Mouse (Mus musculus) kidney, postnatal 4 days (tissue): ENCODE measurements around the gene Map4.
A peak's percentile ranks its signal among the peaks of the same experiment; 100 is the strongest.
"Not testable (repeated sequence)": the region's sequence is repeated elsewhere in the genome, so short reads cannot be mapped to it uniquely, and the experiment has no call there.

Experiments used
- DNase-seq, 2 experiments: peaks; one replicate each; pipeline ENCODE4 v3.0.0; 2021; ENCODE audit warnings: mixed read lengths in 2 of 2

Gene Map4

DNA sequence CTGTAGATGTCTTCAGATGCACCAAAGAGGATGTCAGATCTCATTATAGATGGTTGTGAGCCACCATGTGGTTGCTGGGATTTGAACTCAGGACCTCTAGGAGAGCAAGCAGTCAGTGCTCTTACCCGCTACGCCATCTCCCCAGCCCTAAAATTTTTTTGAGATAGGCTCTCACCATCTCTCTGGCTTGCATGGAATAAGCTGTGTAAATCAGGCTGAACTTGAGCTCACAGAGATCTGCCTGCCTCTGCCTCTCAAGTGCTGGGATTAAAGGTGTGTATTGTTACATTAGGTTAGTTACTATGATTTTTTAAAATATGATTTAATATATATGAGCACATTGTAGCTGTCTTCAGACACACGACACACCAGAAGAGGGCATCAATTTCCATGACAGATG, 2.1 kb upstream of the Map4 start:
- DNase-seq = no peak

DNA sequence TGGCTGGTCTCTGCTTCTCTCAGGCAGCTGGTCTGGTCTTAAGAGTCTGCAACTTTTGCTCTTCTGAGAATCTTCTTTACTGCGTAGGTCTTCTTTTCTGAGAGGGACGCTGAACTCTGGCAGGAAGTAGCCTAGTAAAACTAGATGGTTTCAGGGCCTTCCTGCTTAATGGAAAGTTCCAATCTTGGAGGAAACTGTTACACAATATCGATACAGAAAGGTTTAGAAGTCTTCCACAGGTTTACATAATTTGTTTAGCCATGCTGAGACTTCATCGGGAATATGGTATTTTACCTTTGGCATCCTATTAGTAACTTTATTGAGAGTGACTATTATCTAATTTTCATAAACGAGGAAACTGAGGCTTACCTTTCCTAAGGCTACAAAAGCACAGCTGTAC, 1.2 kb upstream of the Map4 start:
- no peak for DNase-seq

DNA sequence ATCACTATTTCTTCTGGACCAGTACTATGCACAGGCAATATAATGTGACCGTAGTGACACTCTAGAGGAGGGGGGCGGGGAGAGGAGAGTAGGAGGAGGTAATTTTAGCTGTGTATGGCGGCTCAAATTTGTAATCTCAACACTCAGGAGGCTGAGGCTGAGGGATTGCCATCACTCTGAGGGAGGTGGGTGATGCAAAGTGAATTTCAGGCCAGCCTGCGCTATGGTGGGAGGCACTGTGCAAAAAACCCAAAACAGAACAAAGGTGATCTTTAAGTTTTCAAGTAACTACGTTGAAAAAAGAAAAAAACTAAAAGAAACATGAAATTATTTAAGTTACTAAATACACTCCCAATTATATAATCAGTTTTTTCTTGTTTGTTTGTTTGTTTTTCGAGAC, 508 bp upstream of the Map4 start:
- no peak for DNase-seq

DNA sequence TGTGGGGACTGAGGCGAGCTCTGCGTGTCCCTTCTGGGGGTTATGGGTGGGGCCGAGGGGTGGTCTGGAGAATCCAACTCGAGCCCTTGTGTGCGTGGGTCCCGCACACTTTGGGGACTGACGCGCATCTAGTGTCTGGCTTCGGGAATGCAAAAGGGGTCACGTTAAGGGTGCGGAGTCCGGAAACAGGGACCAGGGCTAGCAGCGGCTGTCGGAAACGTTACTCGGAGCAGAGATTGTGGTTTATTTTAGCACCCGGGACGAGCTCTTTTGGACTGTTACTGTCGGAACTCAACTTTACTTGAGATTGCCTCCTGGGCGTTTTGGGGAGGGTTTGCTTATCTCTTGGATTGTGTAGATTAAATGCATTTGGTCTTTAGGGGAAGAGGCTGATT, 1.1 kb downstream of the Map4 start:
- peak; percentile 49 to 67 for DNase-seq

DNA sequence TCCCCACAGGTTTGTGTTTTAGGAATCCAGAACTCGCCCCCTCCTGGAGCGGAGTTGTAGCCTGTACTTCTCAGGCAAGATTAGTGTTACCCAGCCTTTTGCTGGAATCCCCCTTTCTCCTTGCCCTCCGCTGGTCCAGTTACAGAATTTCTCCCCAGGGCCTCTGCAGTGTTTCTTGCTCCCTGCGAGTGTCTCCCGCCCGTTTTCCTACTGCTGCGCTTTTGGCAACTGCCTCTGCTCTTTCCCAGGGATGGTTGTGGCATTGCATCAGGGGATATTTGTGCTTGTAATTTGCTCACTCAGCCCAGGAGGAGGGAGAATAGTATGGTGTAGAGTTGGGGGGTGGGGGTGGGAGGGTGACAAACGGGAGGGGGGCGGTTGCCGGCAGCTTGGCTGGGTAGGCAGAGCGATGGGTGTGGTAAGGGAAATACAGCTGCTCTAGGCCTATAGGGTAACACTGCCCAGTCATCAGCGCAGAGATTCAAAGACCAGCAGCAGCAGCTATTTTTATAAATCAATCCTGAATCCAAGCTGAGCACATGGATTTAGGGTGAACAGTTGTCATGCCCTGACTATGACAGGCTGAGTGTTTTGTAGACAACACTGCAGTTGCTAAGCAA, 1.6 kb downstream of the Map4 start:
- peak; percentile 52 to 62 for DNase-seq

DNA sequence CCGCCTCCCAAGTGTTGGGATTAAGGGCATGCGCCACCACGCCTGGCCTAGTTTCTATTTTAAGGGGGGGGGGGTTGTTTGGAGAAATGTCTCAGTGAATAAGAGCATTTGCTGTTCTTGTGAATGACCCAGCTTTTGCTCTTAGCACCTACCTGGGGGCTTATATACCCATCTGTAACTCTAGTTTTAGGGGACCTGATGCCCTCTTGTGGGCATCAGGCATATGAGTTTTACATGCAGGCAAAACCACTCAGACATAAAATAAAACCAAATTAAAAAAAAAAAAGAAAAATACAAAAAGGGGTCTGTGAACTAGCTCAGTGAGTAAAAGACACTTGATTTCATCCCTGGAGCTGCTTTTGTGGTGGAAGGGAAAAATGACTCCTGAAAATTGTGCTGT, 8.1 kb downstream of the Map4 start:
- DNase-seq = no peak

DNA sequence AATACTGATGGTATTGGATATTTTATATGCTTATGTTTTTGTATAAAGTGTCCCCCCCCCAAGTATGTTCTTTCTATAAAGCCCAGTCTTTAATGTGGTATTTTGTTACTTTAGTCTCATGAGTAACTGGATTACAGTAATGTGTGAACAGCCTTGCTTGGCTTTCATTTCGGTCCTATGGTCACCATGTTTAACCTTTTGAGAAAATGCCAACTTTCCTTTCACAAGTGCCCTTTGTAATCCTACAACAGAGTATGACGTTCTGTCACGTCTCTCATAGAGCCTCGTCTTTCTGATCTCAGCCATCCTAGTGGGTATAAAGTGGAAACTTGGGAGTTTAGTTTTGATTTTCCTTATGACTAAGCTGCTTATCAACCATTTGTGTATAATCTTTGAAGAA, 11.5 kb downstream of the Map4 start:
- no peak for DNase-seq

DNA sequence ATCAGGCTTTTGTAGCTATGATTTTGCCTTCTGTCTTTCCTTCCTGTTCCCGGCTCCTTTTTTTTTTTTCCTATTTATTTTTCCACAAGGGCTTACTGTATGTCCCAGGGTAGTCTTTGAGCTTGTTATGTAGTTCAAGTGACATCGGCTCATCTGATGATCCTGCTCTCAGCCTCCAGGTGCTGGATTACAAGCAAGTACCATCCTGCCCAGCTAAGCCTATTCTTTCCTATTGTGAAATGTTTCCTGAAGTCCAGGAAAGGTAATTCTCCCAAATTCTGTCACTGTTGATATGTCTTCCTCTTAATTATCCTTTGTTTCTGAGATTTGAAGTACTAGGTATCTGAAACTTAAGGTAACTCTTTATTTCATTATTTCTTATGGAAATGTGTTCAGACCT, 13.5 kb downstream of the Map4 start:
- DNase-seq = no peak

DNA sequence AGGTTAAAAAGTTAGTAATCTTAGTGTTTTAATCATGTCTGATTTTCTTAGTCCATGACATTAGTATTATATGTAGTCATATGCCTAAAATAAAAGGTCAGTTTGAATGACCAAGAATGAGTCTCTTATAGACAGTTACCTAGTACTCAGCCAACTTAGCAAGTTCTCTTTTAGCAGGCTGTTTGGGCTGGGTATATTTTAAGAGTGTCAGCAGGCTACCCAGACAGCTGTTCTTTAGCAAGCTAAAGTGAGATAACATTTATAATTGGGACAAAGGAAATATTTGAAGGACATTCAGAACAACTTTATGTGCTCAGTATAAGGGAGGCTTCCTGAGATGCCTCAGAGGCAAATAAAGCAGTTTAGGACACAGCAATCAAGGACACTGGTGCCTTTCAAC, 17.3 kb downstream of the Map4 start:
- no peak for DNase-seq

DNA sequence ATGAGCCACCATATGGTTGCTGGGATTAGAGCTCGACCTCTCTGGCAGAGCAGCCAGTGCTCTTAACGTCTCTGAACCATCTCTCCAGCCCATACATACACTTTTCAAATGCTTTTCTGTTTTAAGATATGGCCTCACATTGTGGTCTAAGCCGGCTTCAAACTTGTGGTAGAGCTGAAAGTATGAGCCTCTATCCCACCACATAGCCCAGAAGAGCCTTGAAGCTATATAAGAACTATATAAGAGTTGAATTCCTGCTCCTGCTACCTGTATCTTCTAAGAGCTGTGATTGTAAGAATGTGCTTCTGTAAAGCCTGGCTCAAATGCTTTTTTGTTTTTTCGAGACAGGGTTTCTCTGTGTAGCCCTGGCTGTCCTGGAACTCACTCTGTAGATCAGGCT, 18.5 kb downstream of the Map4 start:
- DNase-seq = no peak

DNA sequence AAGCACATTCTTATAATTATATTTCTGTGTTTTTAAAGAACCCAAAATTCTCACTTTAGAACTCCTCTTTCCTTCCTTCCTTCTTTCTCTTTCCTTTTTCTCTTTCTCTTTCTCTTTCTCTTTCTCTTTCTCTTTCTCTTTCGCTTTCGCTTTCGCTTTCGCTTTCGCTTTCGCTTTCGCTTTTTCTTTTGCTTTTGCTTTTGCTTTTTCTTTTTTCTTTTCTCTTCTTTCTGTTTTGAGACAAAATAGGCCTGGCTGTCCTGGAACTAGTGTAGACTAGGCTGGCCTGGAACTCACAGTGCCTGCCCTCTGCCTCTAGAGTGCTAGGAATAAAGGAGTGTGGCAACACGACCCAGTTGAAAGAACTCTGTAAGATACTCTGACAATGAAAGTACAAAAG, 22.3 kb downstream of the Map4 start:
- no peak for DNase-seq

DNA sequence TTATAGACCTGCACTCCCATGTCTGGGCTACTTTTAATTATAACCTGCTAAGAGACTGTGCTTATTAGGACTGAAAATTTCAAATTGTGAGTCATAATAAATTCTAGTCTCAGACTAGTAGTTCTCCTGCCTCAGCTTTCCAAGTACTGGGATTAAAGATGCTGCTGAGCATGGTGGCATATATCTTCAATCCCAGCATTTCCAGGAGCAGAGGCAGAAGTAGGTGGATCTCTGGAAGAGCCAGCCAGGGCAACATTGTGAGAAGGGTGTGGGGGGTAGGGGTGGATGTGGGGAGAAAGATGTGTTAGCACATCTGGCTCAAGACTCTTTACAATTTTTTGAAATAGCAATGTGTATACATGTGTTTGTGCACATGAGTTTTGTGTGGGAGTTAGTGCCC, 23.4 kb downstream of the Map4 start:
- no peak for DNase-seq

DNA sequence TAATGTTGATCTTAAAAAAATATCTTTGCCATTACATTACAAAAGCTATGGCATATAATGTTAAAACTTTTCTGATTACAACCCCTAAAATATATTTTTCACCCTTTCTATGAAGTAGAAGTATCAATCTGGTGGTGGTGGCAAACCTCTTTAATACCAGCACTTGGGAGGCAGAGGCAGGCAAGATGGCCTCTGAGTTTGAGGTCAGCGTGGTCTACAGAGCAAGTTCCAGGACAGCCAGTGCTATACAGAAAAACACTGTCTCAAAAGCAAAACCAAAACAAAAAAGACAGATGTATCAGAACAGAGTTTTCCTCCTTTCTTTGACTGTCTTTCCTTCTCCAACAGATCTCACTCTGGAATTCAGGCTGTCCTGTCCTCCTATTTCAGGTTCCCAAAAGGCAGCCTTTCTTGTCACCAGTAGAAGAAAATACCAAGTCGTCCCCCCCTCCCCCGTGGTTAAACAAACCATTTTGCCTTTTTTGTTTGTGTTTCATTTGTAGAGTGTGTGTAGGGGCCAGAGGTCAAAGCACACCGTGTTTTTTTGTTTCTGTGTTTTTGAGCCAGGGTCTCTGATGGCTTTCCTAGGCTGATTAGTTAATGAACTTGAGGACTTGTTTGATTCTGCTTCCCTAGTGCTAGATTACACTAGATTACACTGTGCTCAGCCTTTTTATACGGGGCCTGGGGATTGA, 28.3 kb downstream of the Map4 start:
- no peak for DNase-seq

DNA sequence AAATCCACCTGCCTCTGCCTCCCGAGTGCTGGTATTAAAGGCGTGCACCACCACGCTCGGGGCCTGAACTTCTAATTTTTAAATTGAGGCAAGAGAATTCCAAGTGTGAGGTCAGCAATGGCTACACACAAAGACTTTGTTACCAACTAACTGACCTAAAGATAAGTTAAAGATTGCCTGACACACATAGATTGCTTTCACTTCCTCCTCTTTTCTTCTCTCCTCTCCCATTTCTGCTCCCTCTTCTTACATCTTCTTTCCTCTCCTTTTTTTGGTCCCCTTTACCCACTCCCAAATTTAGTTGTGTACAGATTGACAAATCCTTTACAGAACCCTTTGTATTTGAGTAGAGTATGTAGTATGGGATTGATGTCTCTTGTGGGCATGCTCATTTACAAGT, 29.3 kb downstream of the Map4 start:
- DNase-seq = no peak

DNA sequence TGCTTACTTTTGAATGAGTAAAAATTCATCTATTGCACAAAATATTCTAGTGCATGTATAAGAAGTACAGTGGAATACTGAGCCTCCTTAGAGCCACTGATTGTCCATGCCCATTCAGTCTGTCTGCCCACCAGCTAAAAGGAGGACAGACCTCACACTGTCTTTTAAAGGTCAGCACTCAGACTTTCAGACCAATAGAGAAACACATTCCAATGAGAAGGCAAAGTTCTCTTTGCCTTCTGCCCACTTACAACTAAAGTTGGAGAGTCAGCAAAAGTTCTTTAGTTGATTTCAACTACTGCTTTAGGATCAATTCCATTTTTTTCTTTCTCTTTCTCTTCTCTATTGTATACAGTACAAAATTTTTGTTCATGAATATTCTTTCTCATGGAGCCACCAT, 33.5 kb downstream of the Map4 start:
- DNase-seq = no peak

DNA sequence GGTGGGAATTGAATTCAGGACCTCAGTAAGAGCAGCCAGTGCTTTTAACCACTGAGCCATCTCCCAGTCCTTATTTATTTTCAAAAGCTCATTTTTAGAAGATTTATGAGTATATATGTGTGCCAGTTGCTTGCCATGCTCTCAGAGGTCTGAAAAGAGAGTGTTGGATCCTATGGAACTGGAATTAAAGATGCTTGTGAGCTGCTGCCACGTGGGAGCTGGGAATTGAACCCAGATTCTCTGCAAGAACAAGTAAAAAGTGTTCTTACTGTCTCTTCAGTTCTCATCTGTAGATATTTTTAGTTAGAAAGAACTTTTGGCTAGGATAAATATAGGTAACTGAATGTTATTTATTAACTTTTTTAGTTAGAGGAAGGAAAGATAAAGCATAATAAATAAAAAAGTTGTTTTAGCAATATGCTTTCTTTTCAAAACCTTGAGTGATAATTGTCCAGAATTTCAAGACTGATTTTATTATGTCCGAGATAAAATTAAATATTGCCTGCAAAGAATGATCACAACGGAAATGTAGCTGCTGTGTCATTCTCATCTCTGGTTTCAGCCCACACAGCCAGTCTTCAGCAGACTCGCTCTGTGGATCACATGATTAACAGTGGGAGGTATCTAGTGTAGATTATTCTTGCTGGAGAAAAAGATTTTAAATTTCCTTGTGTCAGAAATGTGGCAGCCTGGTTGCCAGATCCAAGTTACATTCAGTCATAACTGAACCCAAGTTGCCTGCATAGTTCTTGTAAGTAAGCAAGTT, 37.3 kb downstream of the Map4 start:
- DNase-seq = no peak

DNA sequence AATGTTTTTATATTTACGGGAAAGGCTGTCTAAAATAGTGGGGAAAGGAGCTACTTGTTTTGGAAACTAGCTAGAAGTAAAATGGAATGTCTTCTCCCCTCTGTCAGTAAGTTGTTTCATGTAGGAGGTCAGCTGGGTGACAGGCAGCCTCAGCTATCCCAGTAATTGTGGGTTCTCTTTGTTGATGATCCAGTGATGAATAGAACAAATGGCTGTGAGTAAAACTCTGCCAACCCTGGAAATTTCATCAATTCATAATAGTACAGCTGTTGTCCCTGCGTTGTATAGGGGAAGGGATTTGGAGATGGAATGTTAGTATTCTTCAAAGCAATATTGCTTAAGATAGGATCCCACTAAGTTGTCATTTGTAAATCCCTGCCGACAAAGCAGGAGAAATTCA, 37.9 kb downstream of the Map4 start:
- DNase-seq = no peak

DNA sequence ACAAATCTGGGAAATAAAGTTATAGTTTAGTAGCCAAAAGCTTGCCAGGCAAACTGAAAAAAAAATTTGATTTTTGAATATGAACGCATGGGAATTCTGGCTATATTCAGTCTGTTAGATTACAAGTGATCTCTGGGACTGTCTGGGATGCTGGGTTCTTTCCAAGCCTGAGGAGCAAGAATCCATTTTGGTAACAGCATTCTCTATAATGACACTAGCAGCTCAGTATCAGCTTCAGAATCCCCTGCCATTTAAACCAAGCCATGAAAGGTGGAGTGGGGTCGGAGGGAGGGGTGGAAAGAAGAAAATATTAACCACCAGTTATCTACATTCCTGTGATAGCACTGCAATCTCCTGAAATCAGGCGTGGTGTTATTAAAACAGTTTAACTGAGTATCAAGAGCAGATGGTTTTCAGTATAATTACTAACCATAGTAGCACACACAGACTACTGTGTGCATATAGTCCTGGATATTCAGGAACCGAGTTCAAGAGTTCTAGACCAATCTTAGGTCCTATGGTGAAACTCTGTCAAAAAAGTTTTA, 38.6 kb downstream of the Map4 start:
- no peak for DNase-seq

DNA sequence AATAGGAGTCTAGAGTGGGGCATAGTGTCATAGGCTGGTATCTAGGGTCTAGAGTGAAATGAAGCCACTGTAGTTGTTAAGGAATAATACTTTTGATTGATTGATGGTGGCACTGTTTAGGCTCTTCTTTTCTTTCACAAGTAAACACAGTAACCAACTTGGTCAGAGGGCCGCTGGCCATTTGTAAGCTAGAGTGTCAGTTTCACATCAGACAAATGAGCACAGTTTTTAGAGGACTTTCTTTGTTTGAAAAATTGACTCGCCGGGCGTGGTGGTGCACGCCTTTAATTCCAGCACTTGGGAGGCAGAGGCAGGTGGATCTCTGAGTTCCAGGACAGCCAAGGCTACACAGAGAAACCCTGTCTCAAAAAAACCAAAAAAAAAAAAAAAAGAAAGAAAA, 40.5 kb downstream of the Map4 start:
- not testable (repeated sequence) for DNase-seq

DNA sequence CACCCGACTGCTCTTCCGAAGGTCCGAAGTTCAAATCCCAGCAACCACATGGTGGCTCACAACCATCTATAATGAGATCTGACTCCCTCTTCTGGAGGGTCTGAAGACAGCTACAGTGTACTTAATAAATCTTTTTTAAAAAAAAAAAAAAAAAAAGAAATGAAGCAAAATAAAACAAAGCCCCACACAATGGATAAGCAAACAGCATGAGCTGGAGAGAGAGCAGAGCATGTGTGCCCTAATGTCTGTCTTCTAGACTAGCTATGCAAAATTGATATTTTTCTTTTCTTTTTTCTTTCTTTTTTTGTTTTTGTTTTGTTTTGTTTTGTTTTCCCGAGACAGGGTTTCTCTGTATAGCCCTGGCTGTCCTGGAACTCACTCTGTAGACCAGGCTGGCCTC, 49.0 kb downstream of the Map4 start:
- DNase-seq = not testable (repeated sequence)

DNA sequence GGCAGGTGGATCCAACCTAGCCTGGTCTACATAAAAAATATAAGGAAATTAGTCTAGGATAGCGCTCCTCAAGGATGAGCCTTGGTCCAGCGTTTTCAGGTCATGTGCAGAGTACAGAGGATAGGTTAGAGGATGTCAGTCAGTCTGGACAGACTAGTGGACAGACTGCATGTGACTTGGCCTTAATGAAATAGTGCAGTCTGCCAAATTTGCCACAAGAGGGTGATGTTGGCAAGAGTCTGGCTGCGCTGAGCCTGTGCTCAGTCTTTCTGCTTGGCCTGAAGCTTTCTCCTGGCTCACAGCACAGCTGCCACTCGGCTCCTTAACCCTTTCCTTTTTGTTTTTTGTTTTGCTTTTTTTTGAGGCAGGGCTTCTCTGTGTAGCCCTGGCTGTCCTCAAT, 54.2 kb downstream of the Map4 start:
- peak; percentile 65 to 75 for DNase-seq

DNA sequence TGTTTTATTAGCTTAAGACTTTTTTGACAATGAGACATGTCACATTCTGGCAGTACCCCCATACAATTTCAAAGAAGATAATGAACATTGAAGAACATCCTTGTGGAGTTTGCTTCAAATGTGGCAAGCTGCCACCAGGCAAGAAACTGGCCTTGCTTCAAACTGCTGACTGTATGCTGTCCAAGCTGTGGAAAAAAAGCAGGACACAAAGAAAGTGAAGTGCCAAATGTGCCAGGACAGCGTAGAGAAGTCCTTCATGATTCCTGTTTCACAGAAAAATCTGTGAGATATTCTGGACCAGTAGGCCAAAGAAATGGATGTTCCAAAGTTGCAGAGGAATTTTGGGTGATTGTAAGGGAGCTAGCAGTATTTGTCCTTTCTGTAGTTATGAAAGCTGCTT, 57.8 kb downstream of the Map4 start:
- DNase-seq = peak in 1 of 2 experiments; percentile 5

DNA sequence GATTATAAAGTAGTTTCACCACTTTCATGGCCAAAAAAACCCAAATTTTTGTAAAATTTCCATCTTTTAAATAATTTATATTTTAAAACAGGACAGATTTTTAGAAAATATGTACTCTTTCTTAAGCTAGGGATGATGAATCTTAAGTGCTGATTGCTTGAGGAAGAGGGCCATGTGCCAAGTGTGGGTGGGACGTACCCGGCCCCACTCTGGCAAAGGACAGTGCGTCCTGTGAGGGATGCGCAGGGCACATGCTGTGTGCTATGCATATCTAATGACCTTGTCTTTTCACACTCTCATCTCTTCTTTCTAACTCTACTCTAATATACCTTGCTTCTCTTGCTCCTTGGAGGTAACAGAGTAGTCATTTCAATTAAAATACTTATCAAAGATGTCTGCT, 66.2 kb downstream of the Map4 start:
- DNase-seq = no peak

DNA sequence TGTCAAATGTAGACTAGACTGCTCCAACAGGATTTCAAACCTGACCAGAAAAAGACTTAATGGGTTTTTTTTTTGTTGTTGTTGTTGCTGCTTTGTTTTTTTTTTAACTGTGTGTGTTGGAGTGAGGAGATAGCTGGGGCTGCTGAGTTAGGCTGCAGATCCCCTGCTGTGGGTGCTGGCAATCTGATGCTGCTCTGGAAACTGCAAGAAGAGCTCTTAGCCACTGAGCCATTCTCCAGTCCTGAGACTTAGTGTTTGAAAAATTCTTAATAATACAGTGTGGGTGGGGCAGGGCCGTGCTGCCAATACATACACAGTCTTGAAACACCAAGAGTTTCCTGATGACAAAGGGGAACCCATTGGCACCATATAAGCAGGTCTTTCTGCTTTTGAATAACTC, 70.7 kb downstream of the Map4 start:
- no peak for DNase-seq
